Mouse (Mus musculus) myocyte (in vitro differentiated cells): ENCODE measurements at regions not wholly inside any gene's neighbourhood (a gene's known extent, or its start where the extent isn't known, plus 50 kb on each side); places are given as distances from the start of the nearest gene placed in this dataset.
A peak's percentile ranks its signal among the peaks of the same experiment; 100 is the strongest.

Source experiments
- H3K27me3 ChIP-seq: one replicate; pipeline ENCODE4 v1.6.1; 2011; ENCODE audit not compliant: control insufficient read depth, insufficient read depth, insufficient read length
- H3K36me3 ChIP-seq: one replicate; pipeline ENCODE4 v1.6.1; 2011; ENCODE audit not compliant: control insufficient read depth, insufficient read depth
- H3K4me2 ChIP-seq: one replicate; pipeline ENCODE4 v1.6.1; 2011; ENCODE audit warnings: low read depth, control low read depth
- H3K4me3 ChIP-seq: one replicate; pipeline ENCODE4 v1.5.1; 2011; ENCODE audit warnings: mild to moderate bottlenecking, control low read depth, moderate library complexity
- H3K79me2 ChIP-seq: one replicate; pipeline ENCODE4 v1.6.1; 2011; ENCODE audit not compliant: control insufficient read depth, insufficient read depth
- H3ac ChIP-seq: one replicate; pipeline ENCODE4 v1.6.1; 2011; ENCODE audit not compliant: control insufficient read depth, insufficient read length
- CEBPB ChIP-seq: IDR thresholded peaks from 2 replicates; pipeline ENCODE4 v1.6.1; 2011; ENCODE audit warnings: mild to moderate bottlenecking, moderate library complexity; ENCODE audit not compliant: poor library complexity, insufficient read depth, severe bottlenecking
- E2F4 ChIP-seq: IDR thresholded peaks from one replicate; pipeline ENCODE4 v1.6.1; 2011; ENCODE audit warnings: mild to moderate bottlenecking, control low read depth, moderate library complexity; ENCODE audit not compliant: insufficient read depth
- MAX ChIP-seq: IDR thresholded peaks from one replicate; pipeline ENCODE4 v1.6.1; 2011; ENCODE audit warnings: low read depth, mild to moderate bottlenecking, control low read depth
- MYOD1 ChIP-seq, 3 experiments: IDR thresholded peaks; one replicate each; pipeline ENCODE4 v1.6.1; 2011; ENCODE audit warnings: control low read depth in 2 of 3, low read depth in 2 of 3, mild to moderate bottlenecking in 2 of 3, moderate library complexity in 1 of 3; ENCODE audit not compliant: insufficient read length in 2 of 3, control insufficient read depth in 1 of 3
- MYOG ChIP-seq, 3 experiments: IDR thresholded peaks; one replicate each; pipeline ENCODE4 v1.6.1; 2011; ENCODE audit warnings: control low read depth in 2 of 3, low read depth in 2 of 3, mild to moderate bottlenecking in 2 of 3; ENCODE audit not compliant: insufficient read length in 2 of 3, control insufficient read depth in 1 of 3, insufficient read depth in 1 of 3
- POLR2A ChIP-seq: IDR thresholded peaks from one replicate; pipeline ENCODE4 v1.6.1; 2011; ENCODE audit warnings: low read depth, mild to moderate bottlenecking, control low read depth, moderate library complexity; ENCODE audit not compliant: insufficient read length
- POLR2AphosphoS2 ChIP-seq: IDR thresholded peaks from one replicate; pipeline ENCODE4 v1.6.1; 2011; ENCODE audit warnings: low read depth, control low read depth; ENCODE audit not compliant: insufficient read length
- REST ChIP-seq: IDR thresholded peaks from one replicate; pipeline ENCODE4 v1.6.1; 2011; ENCODE audit warnings: mild to moderate bottlenecking, control low read depth, moderate library complexity; ENCODE audit not compliant: insufficient read depth, insufficient read length
- SRF ChIP-seq: IDR thresholded peaks from one replicate; pipeline ENCODE4 v1.6.1; 2011; ENCODE audit warnings: low read depth; ENCODE audit not compliant: control insufficient read depth, insufficient read length
- TCF12 ChIP-seq: IDR thresholded peaks from one replicate; pipeline ENCODE4 v1.6.1; 2011; ENCODE audit warnings: mild to moderate bottlenecking, control low read depth; ENCODE audit not compliant: poor library complexity, insufficient read depth, severe bottlenecking
- TCF3 ChIP-seq: IDR thresholded peaks from one replicate; pipeline ENCODE4 v1.6.1; 2011; ENCODE audit warnings: low read depth, control low read depth; ENCODE audit not compliant: insufficient read length
- USF1 ChIP-seq: IDR thresholded peaks from one replicate; pipeline ENCODE4 v1.6.1; 2011; ENCODE audit warnings: low read depth, mild to moderate bottlenecking, control low read depth, moderate library complexity

- H3K79me2 ChIP-seq, result no peaks in the 10 kb centered on the region
- no peaks in the 10 kb centered on the region for H3K27me3 ChIP-seq
- no peak overlapping the region for H3K4me3 ChIP-seq
- no peaks in the 10 kb centered on the region for H3K36me3 ChIP-seq
- no peak overlapping the region for H3K4me2 ChIP-seq
- TF ChIP-seq TCF12, result no peak
- no peak for TF ChIP-seq POLR2A
- TF ChIP-seq USF1, result no peak
- no peak for TF ChIP-seq TCF3
- TF ChIP-seq CEBPB, result no peak
- no peak for TF ChIP-seq E2F4
- TF ChIP-seq MYOG (IDR thresholded peaks at IDR 0.05; ENCODE audit: control insufficient read depth in 1 of 3, insufficient read depth in 1 of 3, insufficient read length in 2 of 3, low read depth in 2 of 3), result no peak
- no peak for TF ChIP-seq REST
- TF ChIP-seq MAX, result no peak
- no peak for TF ChIP-seq SRF
- TF ChIP-seq POLR2AphosphoS2, result no peak
- no peak for TF ChIP-seq MYOD1 (IDR thresholded peaks at IDR 0.05; ENCODE audit: control insufficient read depth in 1 of 3, insufficient read length in 2 of 3, low read depth in 2 of 3)
- H3ac ChIP-seq, result no peak overlapping the region
Measured at GRCm38 (mm10) chr3:157471600-157471999, 62.4 kb upstream of the Zranb2 start.

- Histone ChIP-seq H3K4me3 (no peak overlapping the region), H3ac (no peak overlapping the region), H3K4me2 (no peak overlapping the region), H3K79me2 (no peaks in the 10 kb centered on the region), H3K27me3 (no peaks in the 10 kb centered on the region), H3K36me3 (no peaks in the 10 kb centered on the region)
- TF ChIP-seq MYOG (IDR thresholded peaks at IDR 0.05; ENCODE audit: control insufficient read depth in 1 of 3, insufficient read depth in 1 of 3, insufficient read length in 2 of 3, low read depth in 2 of 3), result no peak
- TF ChIP-seq E2F4, result no peak
- no peak for TF ChIP-seq TCF3
- TF ChIP-seq MAX, result no peak
- TF ChIP-seq SRF, result no peak
- no peak for TF ChIP-seq REST
- peak in 1 of 3 experiments; percentile 40 for TF ChIP-seq MYOD1 (IDR thresholded peaks at IDR 0.05; ENCODE audit: control insufficient read depth in 1 of 3, insufficient read length in 2 of 3, low read depth in 2 of 3)
Measured at GRCm38 (mm10) chr3:157472674-157473073, 61.3 kb upstream of the Zranb2 start.

- H3K4me3 ChIP-seq, result no peak overlapping the region
- H3K4me2 ChIP-seq, result no peak overlapping the region
- no peaks in the 10 kb centered on the region for H3K27me3 ChIP-seq
- no peak for TF ChIP-seq CEBPB
- TF ChIP-seq REST, result no peak
- TF ChIP-seq POLR2AphosphoS2, result no peak
- no peak for TF ChIP-seq MYOG (IDR thresholded peaks at IDR 0.05; ENCODE audit: control insufficient read depth in 1 of 3, insufficient read depth in 1 of 3, insufficient read length in 2 of 3, low read depth in 2 of 3)
- no peak for TF ChIP-seq MAX
- TF ChIP-seq USF1, result no peak
- no peak for TF ChIP-seq TCF3
- TF ChIP-seq POLR2A, result no peak
- H3K79me2 ChIP-seq, result no peaks in the 10 kb centered on the region
- H3K36me3 ChIP-seq, result no peaks in the 10 kb centered on the region
- no peak overlapping the region for H3ac ChIP-seq
Measured at GRCm38 (mm10) chr3:157477731-157478130, 56.2 kb upstream of the Zranb2 start.
